Mouse (Mus musculus) cerebral cortex, adult 2 months (tissue): ENCODE results near the gene Hexim2.

Experiments used
- WGBS: fragments of 180-500 bp; shearing (Covaris S2); methylation state at CpG from one replicate; pipeline ENCODE4 v1.1.7; 2018; 5-methylcytosine and 5-hydroxymethylcytosine counted together

Hexim2 gene

GRCm38 (mm10) chr11:103172392-103173040 lies 40.3 kb downstream of the Hexim2 start:
- 63% methylated on average over 6 of the region's 6 CpGs for WGBS

GRCm38 (mm10) chr11:103173041-103173770 lies 41.0 kb downstream of the Hexim2 start:
- 76% methylated on average over 7 of the region's 7 CpGs for WGBS

- 66% methylated on average over 11 of the region's 11 CpGs for WGBS
These were observed 41.6 kb downstream of the Hexim2 start for GRCm38 (mm10) chr11:103173771-103174344.

GRCm38 (mm10) chr11:103174411-103174832 lies 42.2 kb downstream of the Hexim2 start:
- 79% methylated on average over 5 of the region's 5 CpGs for WGBS

- 57% methylated on average over 8 of the region's 8 CpGs for WGBS
These were observed 42.7 kb downstream of the Hexim2 start for GRCm38 (mm10) chr11:103174891-103175391.

- WGBS: 71% methylated on average over 14 of the region's 14 CpGs
These were observed 43.6 kb downstream of the Hexim2 start for GRCm38 (mm10) chr11:103175688-103176442.

- WGBS: 93% methylated on average over 1 of the region's 1 CpGs
These were observed 44.3 kb downstream of the Hexim2 start for GRCm38 (mm10) chr11:103176510-103176909.

GRCm38 (mm10) chr11:103177216-103177615 lies 45.0 kb downstream of the Hexim2 start:
- 44% methylated on average over 5 of the region's 5 CpGs for WGBS

GRCm38 (mm10) chr11:103177815-103178485 lies 45.7 kb downstream of the Hexim2 start:
- 84% methylated on average over 15 of the region's 15 CpGs for WGBS

- 96% methylated on average over 8 of the region's 8 CpGs for WGBS
These were observed 46.5 kb downstream of the Hexim2 start for GRCm38 (mm10) chr11:103178748-103179147.

GRCm38 (mm10) chr11:103180426-103180825 lies 48.2 kb downstream of the Hexim2 start:
- 83% methylated on average over 1 of the region's 1 CpGs for WGBS

GRCm38 (mm10) chr11:103181349-103181748 lies 49.1 kb downstream of the Hexim2 start:
- WGBS: 49% methylated on average over 9 of the region's 9 CpGs

GRCm38 (mm10) chr11:103181911-103182310 lies 49.7 kb downstream of the Hexim2 start:
- 86% methylated on average over 3 of the region's 3 CpGs for WGBS

- 38% methylated on average over 2 of the region's 2 CpGs for WGBS
These were observed 52.7 kb downstream of the Hexim2 start for GRCm38 (mm10) chr11:103184891-103185290.
